Mouse (Mus musculus) kidney, adult 2 months (tissue): ENCODE results near the gene Oscar.

Source experiments
- CTCF ChIP-seq: fragments of 200-500 bp; conservative IDR thresholded peaks from 2 replicates; pipeline ENCODE4 v1.5.1; 2011; ENCODE audit warnings: low read depth, mild to moderate bottlenecking, control low read depth, low read length, moderate library complexity, mixed read lengths; ENCODE audit not compliant: insufficient read depth, insufficient read length
- POLR2A ChIP-seq: fragments of 200-500 bp; IDR thresholded peaks from one replicate; pipeline ENCODE4 v1.6.1; 2011; ENCODE audit warnings: low read depth, low read length, control low read depth

DNA sequence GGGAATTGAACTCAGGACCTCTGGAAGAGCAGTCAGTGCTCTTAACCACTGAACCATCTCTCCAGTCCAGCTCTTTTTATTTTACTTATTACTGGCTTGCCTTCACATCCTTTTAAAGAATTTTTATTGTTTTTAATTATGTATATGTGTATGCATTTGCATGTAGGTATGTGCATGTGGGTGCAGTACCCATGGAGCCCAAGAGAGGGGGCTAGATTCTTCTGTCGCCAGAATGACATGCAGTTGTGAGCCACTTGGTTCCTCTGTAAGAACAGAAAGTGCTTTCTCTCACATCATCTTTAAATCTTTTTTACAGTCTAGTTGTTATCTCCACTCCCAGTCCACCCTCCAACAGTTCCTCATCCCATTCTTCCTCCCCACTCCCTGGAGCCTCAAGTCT lies 24.4 kb downstream of the Oscar start:
- TF ChIP-seq CTCF (no peak), POLR2A (no peak)
